Mouse (Mus musculus): ENCODE measurements around the gene Bcor. TPM values are rescaled to one million over a fixed set of nuclear protein-coding genes. Genes with fewer than 3 reads are reported as not detected.

Gene Bcor
- polyA plus RNA-seq, 1 experiment from 2014 or later: 23.5 TPM

- peaks cover 14% of the 10 kb centered on the region; the same call in 1 of the 2 replicates for H3K4me1 ChIP-seq (replicated peaks; ENCODE audit: control insufficient read depth, insufficient read depth, low read length)
- DNase-seq (ENCODE audit: low spot score) (no peak), ATAC-seq (replicated peaks; ENCODE audit: low FRiP score) (no peak)
- peaks cover 74% of the 10 kb centered on the region for H3K27me3 ChIP-seq (ENCODE audit: control insufficient read depth, insufficient read depth, low read length)
- no peak overlapping the region for H3K4me2 ChIP-seq (ENCODE audit: low read depth, low read length, severe bottlenecking)
- no peak overlapping the region for H3K27ac ChIP-seq (ENCODE audit: low read depth, low read length)
- H3K9me3 ChIP-seq (ENCODE audit: control insufficient read depth, low read length): no peaks in the 10 kb centered on the region
- WGBS: 14% methylated on average over 5 of the region's 5 CpGs
- H3K9ac ChIP-seq (ENCODE audit: low read length): no peak overlapping the region
- no peaks in the 10 kb centered on the region for H3K36me3 ChIP-seq (ENCODE audit: control insufficient read depth, insufficient read depth, low read length)
- H3K4me3 ChIP-seq (ENCODE audit: low read depth, low read length): no peak overlapping the region
These were observed 78.0 kb downstream of the Bcor start for GRCm38 (mm10) chrX:12082184-12082583.

DNA sequence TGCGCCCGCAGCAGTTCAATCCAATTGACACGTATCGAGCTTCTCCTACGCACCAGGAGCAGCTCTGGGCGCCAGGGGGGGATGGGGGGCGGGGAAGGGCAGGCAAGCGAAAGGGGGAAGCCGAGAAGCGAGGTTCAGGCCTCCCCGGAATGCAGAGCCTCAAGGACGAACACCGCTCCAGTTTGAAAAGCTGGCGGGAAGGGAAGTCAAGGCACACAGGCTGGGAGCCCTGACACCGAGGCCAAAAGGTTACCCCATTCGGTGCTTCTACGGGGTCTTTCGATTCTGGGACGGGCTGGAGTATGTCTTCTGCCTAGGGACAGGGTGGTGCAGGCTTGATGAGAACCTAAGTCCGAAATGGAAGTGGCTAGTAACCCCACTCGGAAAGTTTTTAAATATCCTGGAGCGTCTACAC, 78.4 kb downstream of the Bcor start:
- no peaks in the 10 kb centered on the region for H3K9me3 ChIP-seq (ENCODE audit: control insufficient read depth, low read length)
- WGBS: 7% methylated on average over 22 of the region's 22 CpGs
- H3K4me1 ChIP-seq (replicated peaks; ENCODE audit: control insufficient read depth, insufficient read depth, low read length): peaks cover 11% of the 10 kb centered on the region; the same call in 1 of the 2 replicates
- H3K4me3 ChIP-seq (ENCODE audit: low read depth, low read length): no peak overlapping the region
- H3K36me3 ChIP-seq (ENCODE audit: control insufficient read depth, insufficient read depth, low read length): no peaks in the 10 kb centered on the region
- H3K27ac ChIP-seq (ENCODE audit: low read depth, low read length): no peak overlapping the region
- DNase-seq (ENCODE audit: low spot score) (no peak), ATAC-seq (replicated peaks; ENCODE audit: low FRiP score) (no peak)
- H3K4me2 ChIP-seq (ENCODE audit: low read depth, low read length, severe bottlenecking): peak overlapping the region; percentile 73; the same call in 1 of the 2 replicates
- H3K9ac ChIP-seq (ENCODE audit: low read length): no peak overlapping the region
- peaks cover 74% of the 10 kb centered on the region for H3K27me3 ChIP-seq (ENCODE audit: control insufficient read depth, insufficient read depth, low read length)

DNA sequence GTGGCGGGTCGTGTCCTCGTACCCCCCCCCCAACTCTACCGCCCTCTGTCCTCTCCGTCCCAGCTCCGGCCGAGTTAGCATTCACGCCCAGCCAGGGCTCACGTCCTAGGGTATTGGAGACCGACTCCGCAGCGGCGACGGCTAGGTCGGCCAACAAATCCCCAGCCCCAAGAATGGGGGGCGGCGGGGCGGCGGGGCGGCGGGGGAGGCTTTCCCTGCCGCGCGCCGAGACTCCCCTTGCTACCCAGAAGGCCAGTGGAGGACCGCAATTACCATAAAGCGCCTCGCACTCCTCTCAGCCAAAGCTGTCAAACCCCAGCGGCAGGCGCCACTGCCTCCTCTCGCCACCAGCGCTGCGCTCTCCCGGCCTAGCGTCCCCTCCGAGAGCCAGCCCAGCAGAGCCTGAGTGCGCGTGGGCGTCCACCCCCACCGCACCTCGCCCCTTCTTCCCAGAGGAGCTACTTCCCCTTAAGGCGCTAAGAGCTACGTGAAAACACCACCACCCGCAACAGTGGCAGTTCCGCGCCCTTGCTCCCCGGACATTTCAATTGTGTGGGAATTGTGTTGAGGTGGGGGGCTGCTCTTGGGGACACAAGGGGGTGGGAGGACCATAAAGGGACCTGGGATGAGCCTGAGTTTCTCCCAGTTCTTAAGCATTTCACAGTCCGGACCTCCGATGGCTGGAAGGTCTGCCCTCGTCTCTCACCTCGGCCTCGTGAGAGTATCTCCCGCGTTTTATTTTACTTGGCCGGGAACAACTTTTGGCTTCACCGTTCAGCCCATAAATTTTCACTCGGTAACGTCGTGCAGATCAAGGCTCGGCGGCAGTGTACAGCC, 79.0 kb downstream of the Bcor start:
- peaks cover 74% of the 10 kb centered on the region for H3K27me3 ChIP-seq (ENCODE audit: control insufficient read depth, insufficient read depth, low read length)
- peak; percentile 13; the same call in 1 of the 2 replicates for ATAC-seq (replicated peaks; ENCODE audit: low FRiP score)
- H3K4me1 ChIP-seq (replicated peaks; ENCODE audit: control insufficient read depth, insufficient read depth, low read length): peaks cover 9% of the 10 kb centered on the region; the same call in 1 of the 2 replicates
- peak overlapping the region; percentile 51 for H3K4me3 ChIP-seq (ENCODE audit: low read depth, low read length)
- DNase-seq (ENCODE audit: low spot score): peak; percentile 83
- no peaks in the 10 kb centered on the region for H3K36me3 ChIP-seq (ENCODE audit: control insufficient read depth, insufficient read depth, low read length)
- WGBS: 7% methylated on average over 51 of the region's 61 CpGs
- peak overlapping the region; percentile 73 for H3K4me2 ChIP-seq (ENCODE audit: low read depth, low read length, severe bottlenecking)
- peak overlapping the region; percentile 63; the same call in 1 of the 2 replicates for H3K27ac ChIP-seq (ENCODE audit: low read depth, low read length)
- peak overlapping the region; percentile 46 for H3K9ac ChIP-seq (ENCODE audit: low read length)
- no peaks in the 10 kb centered on the region for H3K9me3 ChIP-seq (ENCODE audit: control insufficient read depth, low read length)

- ATAC-seq (replicated peaks; ENCODE audit: low FRiP score) (peak; percentile 55), DNase-seq (ENCODE audit: low spot score) (peak; percentile 89)
- Histone ChIP-seq H3K4me2 (ENCODE audit: low read depth, low read length, severe bottlenecking) (peak overlapping the region; percentile 73), H3K27ac (ENCODE audit: low read depth, low read length) (peak overlapping the region; percentile 91), H3K36me3 (ENCODE audit: control insufficient read depth, insufficient read depth, low read length) (no peaks in the 10 kb centered on the region), H3K27me3 (ENCODE audit: control insufficient read depth, insufficient read depth, low read length) (peaks cover 69% of the 10 kb centered on the region), H3K9me3 (ENCODE audit: control insufficient read depth, low read length) (no peaks in the 10 kb centered on the region), H3K4me1 (replicated peaks; ENCODE audit: control insufficient read depth, insufficient read depth, low read length) (peaks cover 5% of the 10 kb centered on the region; the same call in 1 of the 2 replicates), H3K4me3 (ENCODE audit: low read depth, low read length) (peak overlapping the region; percentile 51), H3K9ac (ENCODE audit: low read length) (peak overlapping the region; percentile 68)
- 1% methylated on average over 58 of the region's 97 CpGs for whole genome bisulfite sequencing
These were observed 79.9 kb downstream of the Bcor start for GRCm38 (mm10) chrX:12080095-12080903.

DNA sequence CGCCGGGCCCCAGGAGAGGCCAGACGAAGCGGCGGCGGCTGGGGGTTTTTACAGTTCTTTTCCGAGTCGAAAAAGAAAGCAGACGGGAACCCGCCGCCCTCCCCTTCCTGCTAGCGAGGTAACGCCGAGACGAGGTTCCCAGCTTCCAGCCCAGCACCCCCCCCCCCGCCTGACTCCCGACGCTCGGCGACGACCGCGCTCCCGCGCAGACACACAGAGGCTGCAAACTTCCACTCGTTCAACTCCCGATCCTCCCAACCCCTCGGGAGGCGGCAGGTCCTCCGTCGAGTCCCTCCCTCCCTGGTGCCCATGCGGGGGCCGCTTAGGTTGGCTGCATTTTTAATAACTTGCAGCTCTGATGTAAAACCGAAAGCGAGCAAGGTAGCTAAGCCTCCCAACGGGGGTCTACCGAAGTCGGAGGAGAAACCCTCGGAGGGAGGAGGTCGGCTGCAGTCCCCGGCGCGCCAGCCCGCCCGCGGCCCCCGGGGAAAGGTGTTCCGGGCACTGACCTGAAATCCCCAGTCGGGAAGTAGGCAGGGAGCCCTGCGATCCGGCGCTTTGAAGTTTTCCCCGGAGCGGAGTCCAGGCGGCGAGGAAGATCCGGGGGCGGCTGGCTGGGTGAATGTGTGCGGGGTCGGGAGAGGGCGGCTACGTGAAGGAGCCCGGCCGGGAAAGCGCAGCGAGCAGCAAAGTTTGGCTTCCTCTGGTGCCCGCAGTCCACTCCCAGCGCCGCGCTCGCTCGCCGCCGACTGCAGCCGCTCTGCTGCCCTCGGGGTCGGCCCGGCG, 80.7 kb downstream of the Bcor start:
- WGBS: 1% methylated on average over 72 of the region's 79 CpGs
- Histone ChIP-seq H3K4me3 (ENCODE audit: low read depth, low read length) (peak overlapping the region; percentile 51), H3K4me1 (replicated peaks; ENCODE audit: control insufficient read depth, insufficient read depth, low read length) (peaks cover 5% of the 10 kb centered on the region; the same call in 1 of the 2 replicates), H3K27ac (ENCODE audit: low read depth, low read length) (peak overlapping the region; percentile 91), H3K9me3 (ENCODE audit: control insufficient read depth, low read length) (no peaks in the 10 kb centered on the region), H3K9ac (ENCODE audit: low read length) (peak overlapping the region; percentile 68), H3K27me3 (ENCODE audit: control insufficient read depth, insufficient read depth, low read length) (peaks cover 63% of the 10 kb centered on the region), H3K4me2 (ENCODE audit: low read depth, low read length, severe bottlenecking) (peak overlapping the region; percentile 73), H3K36me3 (ENCODE audit: control insufficient read depth, insufficient read depth, low read length) (no peaks in the 10 kb centered on the region)
- peak; percentile 67 for DNase-seq (ENCODE audit: low spot score)
- ATAC-seq (replicated peaks; ENCODE audit: low FRiP score): no peak

- no peak for DNase-seq (ENCODE audit: low spot score)
- H3K4me1 ChIP-seq (replicated peaks; ENCODE audit: control insufficient read depth, insufficient read depth, low read length): peaks cover 5% of the 10 kb centered on the region; the same call in 1 of the 2 replicates
These were observed 81.2 kb downstream of the Bcor start for GRCm38 (mm10) chrX:12079059-12079308.

DNA sequence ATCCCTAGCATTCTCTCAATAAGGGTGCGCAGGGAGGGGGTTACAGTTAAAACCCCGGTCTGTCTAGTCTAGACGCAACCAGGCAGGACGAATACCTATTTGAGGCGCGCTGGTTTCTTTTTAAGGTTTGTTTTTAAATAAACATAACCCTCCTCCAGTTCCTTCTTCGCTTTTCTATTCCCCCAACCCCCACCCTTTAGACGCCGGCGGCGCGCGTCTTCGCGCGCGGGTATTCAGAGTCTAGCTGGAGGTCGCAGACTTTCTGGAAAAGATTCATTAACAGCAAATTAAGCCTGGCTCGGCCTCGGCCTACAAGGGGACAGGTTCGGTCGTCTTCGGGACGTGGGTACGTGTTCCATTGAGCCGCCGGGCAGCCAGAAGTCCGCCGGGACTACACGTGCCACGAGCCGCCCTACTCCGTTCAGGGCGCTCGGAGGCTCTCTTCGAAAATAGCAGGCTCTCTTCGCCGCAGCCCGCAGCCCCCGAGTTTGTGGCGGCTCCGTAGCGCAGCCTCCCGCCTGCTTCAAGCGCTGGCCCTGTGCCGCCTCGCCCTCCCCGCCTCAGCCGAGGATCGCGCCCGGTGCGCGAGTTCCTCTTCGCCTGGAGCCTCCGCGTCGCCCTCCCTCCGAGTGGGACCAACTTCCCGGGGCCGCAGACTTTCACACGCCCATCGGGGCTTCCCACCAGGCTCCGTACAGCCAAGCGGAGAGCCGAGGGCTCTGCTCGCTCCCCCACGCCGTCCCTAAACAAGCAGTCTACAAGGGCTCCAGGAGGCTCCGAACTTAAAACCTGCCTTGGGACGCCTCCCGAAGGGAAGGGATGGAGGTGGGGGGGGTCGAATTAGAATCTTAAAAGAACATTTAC, 81.7 kb downstream of the Bcor start:
- Histone ChIP-seq H3K9ac (ENCODE audit: low read length) (peak overlapping the region; percentile 68), H3K27ac (ENCODE audit: low read depth, low read length) (peak overlapping the region; percentile 57), H3K4me2 (ENCODE audit: low read depth, low read length, severe bottlenecking) (peak overlapping the region; percentile 73), H3K9me3 (ENCODE audit: control insufficient read depth, low read length) (no peaks in the 10 kb centered on the region), H3K27me3 (ENCODE audit: control insufficient read depth, insufficient read depth, low read length) (peaks cover 58% of the 10 kb centered on the region), H3K4me1 (replicated peaks; ENCODE audit: control insufficient read depth, insufficient read depth, low read length) (peaks cover 8% of the 10 kb centered on the region; the same call in 1 of the 2 replicates), H3K36me3 (ENCODE audit: control insufficient read depth, insufficient read depth, low read length) (no peaks in the 10 kb centered on the region), H3K4me3 (ENCODE audit: low read depth, low read length) (peak overlapping the region; percentile 51)
- peak; percentile 69 for DNase-seq (ENCODE audit: low spot score)
- 1% methylated on average over 73 of the region's 73 CpGs for WGBS
- ATAC-seq (replicated peaks; ENCODE audit: low FRiP score): no peak

More at GRCm38 (mm10) chrX:12079059-12079308, 81.2 kb downstream of the Bcor start:
- no peaks in the 10 kb centered on the region for H3K36me3 ChIP-seq (ENCODE audit: control insufficient read depth, insufficient read depth, low read length)
- peak overlapping the region; percentile 51 for H3K4me3 ChIP-seq (ENCODE audit: low read depth, low read length)
- peak overlapping the region; percentile 73 for H3K4me2 ChIP-seq (ENCODE audit: low read depth, low read length, severe bottlenecking)
- peak overlapping the region; percentile 91 for H3K27ac ChIP-seq (ENCODE audit: low read depth, low read length)
- peak overlapping the region; percentile 68 for H3K9ac ChIP-seq (ENCODE audit: low read length)
- WGBS: 3% methylated on average over 16 of the region's 27 CpGs
- no peak for ATAC-seq (replicated peaks; ENCODE audit: low FRiP score)
- peaks cover 63% of the 10 kb centered on the region for H3K27me3 ChIP-seq (ENCODE audit: control insufficient read depth, insufficient read depth, low read length)
- H3K9me3 ChIP-seq (ENCODE audit: control insufficient read depth, low read length): no peaks in the 10 kb centered on the region
